Mouse (Mus musculus) CD4-positive helper T cell, adult 2 months (primary cell): ENCODE measurements at regions not wholly inside any gene's neighbourhood (a gene's known extent, or its start where the extent isn't known, plus 50 kb on each side); places are given as distances from the start of the nearest gene placed in this dataset.

ENCODE experiments used
- DNase-seq: peaks from one replicate; pipeline ENCODE4 v3.0.0-alpha.2; 2012; ENCODE audit warnings: low read depth, missing footprints, low spot score

DNA sequence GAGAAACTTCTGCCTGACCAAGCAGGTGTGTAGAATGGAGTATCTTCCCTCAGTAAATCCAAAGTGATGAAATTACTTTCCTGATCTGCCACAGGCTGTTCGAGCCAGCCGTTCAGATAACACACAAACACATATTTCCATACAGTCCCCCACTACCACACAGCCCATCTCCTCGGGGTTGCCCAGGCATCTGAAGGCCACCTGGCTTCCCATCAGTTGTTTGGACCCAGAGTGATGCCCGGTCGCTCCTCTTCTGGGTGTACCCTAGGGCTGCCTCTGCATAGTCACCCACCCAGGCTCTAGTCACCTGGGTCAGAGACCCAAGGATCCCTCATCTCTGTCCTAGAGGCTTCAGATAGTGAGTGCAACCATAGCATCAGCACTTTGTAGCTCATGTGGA, 107.9 kb downstream of the CK137956 start:
- no peak for DNase-seq

DNA sequence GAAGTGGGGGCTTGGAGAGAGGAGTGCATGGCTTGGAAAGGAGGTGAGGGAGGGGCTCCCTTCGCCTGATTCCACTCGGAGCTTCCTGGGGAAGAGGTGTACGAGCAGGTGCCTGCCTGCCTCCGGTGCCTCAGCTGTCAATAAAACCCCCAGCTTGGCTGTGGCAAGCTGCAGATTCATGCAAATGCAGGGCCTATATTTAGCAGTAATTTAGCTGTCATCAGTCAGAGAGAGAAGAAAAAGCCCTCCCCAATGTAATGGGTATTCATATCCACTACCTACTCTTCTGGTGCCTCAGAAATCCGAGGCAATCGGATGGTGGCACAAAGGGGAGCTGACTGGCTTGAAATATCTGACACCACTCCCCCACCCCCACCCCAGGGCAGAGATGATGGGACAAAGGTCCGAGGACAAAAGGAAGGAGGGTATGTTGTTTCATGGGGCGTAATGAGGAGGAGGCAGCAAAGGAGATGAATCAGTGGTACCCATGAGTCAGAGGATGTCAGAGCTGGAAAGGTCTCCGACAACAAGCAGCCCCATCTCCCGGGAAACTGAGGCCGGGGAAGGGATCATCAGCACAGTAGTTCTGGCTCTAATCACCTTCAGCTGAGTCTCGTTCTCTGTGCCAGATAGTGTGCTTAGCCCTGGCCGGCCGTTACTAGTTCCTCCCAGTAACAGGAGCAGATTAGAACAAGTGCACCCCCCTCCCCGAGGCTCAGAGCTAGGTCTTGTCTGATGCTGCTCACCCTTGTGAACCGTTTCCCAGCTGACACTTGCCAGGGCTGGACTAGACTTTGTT, 109.2 kb downstream of the CK137956 start:
- DNase-seq, result no peak

DNA sequence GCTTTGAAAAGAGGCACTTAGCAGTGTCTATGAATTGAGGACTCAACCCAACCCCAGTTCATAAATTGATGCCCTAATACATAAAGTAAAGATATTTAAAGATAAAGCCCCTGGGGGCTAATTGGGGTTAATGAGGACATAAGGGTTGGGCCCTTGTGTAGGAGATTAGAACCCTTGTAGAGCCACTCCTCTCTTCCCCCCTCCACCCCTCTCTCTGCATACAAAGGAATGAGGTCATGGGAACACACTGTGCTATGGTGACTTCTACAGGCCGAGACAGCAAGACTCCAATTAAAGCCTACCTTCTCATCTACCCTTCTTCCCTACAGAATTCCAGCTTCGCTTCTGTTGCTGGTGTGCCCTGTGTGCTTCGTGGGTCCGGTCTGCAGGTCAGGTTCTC, 110.5 kb downstream of the CK137956 start:
- DNase-seq, result no peak

DNA sequence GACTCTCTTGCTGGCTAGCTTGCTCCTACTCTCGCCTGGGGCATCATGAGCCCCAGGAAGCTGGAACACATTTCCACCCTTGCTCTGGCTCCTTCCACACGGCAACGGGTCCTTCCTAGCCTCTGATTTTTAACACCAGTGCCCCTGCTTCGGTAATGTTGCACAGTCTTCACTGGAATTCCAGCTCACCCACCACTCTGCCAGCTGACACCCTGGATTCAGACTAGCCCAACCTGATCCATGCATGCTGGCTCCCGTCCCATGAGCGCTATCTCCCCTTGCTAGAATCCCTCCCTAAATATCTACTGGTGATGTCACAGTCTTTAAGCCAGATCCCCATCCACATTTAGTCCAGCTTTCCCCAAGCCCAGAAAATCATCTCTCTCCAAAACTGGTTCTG, 111.2 kb downstream of the CK137956 start:
- no peak for DNase-seq

DNA sequence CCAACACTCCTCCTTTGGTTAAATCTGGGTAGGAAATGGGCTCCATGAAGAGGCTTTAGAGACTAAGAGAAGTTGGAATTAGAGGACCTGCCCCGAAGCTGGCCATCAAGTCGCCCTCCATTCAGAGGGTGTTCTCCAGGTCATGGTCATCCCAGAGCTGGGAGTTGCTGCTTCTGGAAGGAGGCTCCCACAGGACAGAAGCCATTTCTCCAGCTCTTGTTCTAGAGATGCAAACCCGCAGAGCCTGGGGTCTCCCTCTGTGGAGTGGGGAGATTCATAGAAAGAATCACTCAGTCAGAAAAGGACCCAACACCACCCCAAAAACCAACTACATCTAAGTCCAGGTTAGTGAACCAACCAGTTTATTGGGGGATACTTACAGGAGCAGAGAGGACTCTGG, 112.2 kb downstream of the CK137956 start:
- no peak for DNase-seq

DNA sequence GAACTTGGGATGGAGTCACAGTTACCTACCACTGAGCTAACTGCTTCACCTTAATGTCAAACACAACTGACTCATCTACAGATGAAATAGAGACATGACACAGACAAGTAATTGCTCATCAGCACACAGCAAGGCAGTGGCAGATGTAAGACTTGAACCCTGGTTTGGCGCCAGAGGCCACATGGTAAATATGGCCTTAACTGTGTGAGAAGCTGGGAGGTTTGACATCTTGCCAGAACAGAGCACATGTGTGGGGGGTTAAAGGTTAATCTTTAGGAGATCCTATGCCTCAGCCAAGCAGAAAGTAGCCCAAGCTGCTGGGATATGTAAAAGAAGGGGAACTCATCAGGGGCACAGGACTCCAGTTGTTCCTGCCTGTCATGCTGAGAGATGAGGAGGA, 114.9 kb downstream of the CK137956 start:
- DNase-seq, result no peak

DNA sequence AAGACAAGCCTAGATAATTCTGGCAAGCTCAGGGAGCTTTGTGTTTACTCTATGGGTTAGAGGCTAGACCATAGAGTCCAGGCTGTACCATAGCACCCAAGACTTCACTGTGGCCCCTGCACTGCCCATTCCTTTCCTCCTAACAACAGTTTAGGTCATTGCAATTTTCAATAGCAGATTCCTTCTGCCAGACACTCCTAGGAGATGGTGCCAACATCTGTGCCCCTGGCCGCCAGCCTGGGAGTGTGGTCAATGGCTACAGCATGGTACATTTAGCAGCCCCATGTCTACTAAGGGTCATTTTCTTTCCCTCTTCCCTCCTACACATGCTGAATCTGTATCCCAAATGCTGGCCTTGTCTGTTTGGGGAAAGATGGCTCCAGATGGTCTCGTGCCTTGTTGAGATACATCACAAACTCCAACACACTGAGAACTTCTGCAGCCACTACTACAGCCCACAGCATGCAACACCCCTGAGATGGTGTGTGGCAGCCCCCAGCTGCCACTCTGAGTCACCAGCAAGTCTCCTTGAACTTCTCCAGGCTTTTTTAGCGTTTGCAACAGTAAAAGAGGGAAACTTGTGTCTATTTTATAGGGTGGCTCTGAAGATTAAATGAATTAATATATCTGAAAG, 115.9 kb downstream of the CK137956 start:
- no peak for DNase-seq

DNA sequence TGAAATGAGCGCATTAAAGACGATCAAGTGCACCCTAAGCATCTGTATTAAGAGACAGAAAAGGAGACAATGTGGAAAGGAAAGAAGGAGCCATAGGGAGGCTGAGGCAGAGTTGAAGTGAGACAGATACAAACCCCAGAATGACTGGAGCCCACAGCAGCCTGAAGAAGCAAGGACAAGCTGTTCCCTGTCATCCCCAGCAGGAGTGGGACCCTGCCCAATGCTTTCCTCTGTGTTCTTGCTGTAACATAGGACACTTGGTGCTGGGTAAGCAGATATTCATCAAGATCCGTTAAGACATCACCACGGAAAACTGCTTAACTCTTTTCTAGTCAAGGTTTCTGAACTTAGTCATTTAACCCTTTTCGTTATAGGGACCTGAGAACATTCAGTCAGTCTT, 121.4 kb downstream of the CK137956 start:
- no peak for DNase-seq

GRCm38 (mm10) chr4:127846321-127846720, 124.4 kb downstream of the CK137956 start:
- DNase-seq, result no peak

DNA sequence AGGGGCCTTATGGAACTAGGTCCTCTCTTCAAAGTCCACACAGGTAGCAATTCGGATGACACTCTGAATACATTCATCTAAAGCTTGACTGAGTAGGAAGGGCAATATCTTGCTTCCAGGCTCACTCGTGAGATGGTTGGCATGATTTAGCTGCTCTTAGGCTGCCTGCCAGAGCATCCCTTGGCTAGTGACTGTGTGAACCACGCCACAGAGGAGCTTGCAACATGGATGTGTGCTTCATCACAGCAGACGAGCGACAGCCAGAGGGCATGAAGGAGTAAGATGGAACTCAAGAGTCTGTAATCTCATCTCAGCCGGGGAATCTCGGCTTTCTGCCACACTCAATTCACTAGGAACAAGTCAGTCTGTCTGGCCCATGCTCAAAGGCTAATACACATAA, 127.3 kb downstream of the CK137956 start:
- DNase-seq, result no peak

- no peak for DNase-seq
Measured at GRCm38 (mm10) chr4:127833668-127834067, 137.1 kb downstream of the CK137956 start.

GRCm38 (mm10) chr4:127826988-127827387, 143.8 kb downstream of the CK137956 start:
- no peak for DNase-seq

GRCm38 (mm10) chr4:127819501-127819900, 151.2 kb downstream of the CK137956 start:
- DNase-seq, result no peak

- DNase-seq, result no peak
Measured at GRCm38 (mm10) chr4:127819009-127819408, 151.7 kb downstream of the CK137956 start.

DNA sequence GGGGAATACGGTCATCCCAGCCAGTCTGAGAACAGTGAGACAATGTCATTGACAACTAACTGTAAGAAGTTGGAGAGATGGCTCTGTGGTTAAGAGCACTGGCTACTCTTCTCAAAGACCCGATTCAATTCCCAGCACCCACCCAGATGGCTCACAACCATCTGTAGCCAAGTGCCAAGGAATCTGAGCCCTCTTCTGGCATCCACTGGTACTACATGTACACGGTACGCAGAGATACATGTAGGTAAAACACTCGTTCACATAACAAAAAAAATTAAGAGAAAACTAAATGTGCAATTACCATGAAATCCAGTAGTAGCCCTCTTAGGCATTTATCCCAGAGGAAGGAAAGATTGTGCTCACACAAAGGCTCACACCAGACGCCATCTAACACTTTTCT, 156.1 kb downstream of the CK137956 start:
- DNase-seq, result no peak

GRCm38 (mm10) chr4:127812047-127812545, 158.7 kb downstream of the CK137956 start:
- DNase-seq, result no peak

- DNase-seq, result no peak
Measured at GRCm38 (mm10) chr4:127810899-127811510, 159.7 kb downstream of the CK137956 start.

GRCm38 (mm10) chr4:127809006-127809405, 161.7 kb downstream of the CK137956 start:
- no peak for DNase-seq

GRCm38 (mm10) chr4:127789206-127789605, 181.5 kb downstream of the CK137956 start:
- no peak for DNase-seq

DNA sequence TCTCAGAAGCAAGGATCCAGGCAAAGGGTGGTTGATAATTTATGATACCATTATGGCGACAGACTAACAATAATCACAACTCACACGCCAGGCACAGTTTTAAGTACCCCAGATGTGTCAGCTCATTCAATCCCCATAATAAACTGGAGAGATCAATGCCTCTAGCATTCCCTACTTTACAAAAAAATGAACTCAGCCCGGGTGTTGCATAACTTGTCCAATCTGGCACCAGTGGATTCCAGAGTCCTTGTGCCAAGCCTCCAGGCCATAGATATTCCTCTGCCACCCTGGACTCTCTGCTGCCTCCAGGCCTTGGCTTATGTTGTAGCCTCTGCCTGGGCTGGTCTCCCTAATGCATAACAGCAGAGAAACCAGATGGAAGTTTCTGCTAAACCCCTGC, 185.0 kb downstream of the CK137956 start:
- DNase-seq, result no peak

DNA sequence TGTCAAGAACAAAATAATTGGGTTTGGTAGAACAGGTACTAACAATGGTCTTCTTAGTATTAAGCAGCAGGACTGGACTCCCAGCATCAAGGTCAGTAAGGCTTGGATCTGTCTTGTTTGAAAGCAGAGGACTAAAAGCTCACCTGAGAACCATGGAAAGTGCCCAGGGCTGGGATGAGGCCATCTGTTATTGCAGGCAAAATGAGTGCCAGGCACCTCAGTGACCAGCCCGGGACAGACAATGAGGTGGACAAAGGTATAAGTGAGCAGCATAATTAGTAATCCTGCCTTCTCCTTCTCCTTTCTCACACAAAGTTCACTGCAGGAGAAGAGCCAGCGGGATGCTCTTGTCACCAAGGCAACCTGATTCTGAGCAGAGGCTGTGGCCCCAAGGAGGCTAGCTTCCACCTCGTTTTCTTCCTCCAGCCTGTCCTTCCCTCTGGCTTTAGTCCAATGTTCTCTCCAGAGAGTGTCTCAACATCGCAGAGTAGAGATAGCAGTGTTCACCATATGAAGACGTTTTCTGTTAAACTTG, 198.7 kb downstream of the CK137956 start:
- DNase-seq, result no peak

DNA sequence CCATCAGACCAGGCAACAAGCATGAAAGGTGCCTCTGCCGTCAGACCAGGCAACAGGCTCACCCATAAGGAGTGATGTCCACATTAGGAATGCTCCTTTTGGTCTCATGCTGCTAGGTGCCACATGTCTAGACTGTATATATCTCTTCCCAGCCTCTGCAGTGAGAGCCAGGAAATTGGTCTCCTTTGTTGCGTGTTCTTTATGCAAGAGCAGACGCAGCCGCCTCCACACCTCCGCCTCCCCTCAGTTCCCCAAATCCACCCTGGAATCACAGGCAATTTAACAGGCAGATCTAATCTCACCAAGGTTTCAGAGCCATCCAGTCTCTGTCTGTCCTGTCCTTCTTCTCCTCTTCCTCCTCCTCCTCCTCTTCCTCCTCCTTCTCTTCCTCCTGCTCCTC, 207.0 kb downstream of the CK137956 start:
- no peak for DNase-seq
